Mouse (Mus musculus) cerebellum, adult 11-12 months (tissue): ENCODE measurements around the gene Tex47.

Experiments
- DNase-seq: peaks from one replicate; pipeline ENCODE4 v3.0.0; 2022

Tex47 gene

DNA sequence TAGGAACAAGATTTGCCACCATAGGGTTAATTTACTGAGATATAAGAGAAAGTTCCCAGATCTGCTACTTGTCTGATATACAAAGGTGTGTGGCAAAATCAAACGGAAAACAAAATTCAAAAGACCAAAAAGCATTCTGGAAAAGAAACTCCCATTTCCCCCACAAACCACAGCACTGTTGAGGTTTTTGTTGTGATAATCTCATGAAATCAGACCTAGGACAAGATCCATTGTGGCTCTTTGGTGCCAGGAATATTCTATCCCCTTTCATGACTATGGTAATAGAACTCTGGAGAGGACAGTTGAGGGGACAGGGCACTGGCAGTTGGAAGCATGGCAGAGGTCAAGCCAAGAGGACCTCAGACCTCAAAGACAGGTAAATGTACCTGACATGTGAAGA lies at the start of gene Tex47:
Tex47 (plus strand) TSS at position 301 of the 400 bp plus-strand sequence.
- no peak for DNase-seq

DNA sequence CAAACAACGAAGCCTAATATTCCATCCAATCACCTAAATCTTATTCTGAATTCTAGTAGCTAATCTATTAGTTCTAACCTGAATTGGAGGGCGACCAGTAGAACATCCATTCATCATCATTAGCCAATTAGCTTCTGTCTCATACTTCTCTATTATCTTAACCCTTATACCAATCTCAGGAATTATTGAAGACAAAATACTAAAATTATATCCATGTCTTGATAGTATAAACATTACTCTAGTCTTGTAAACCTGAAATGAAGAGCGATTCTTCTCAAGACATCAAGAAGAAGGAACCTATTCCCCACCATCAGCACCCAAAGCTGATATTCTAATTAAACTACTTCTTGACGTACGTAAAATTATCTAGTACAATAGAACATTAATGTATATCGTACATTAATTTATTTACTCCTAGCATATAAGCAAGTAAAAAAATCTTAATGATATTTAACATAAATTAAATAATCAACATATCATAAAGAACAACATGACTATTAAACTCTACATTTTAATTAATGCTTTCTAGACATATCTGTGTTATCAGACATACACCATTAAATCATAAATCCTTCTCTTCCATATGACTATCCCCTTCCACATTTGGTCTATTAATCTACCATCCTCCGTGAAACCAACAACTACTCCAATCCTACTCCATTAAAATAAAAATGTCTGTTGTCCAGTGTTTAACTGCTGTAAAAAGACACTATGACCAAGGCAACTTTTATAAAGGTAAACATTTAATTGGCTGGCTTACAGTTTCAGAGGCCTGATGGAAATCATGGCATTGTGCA lies 27.1 kb upstream of the Tex47 start:
- no peak for DNase-seq

DNA sequence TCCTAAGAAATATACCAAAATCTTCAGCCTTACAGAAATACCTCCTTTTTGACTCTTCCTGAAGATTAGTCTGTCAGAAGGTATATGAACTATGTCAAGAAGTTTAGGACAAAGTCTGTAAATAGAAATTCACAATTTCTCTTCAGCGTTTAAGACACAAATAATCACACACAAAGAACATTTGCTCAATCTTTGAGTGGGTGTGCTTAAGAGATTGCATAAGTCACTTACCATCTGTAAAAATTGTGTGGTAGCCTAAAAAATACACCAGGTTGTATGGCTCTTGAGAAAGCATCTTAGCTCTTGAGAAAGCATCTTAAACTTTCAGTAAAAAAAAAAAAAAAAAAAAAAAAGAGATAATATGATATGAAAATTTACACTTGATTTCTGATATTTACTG lies 19.6 kb upstream of the Tex47 start:
- DNase-seq = no peak

DNA sequence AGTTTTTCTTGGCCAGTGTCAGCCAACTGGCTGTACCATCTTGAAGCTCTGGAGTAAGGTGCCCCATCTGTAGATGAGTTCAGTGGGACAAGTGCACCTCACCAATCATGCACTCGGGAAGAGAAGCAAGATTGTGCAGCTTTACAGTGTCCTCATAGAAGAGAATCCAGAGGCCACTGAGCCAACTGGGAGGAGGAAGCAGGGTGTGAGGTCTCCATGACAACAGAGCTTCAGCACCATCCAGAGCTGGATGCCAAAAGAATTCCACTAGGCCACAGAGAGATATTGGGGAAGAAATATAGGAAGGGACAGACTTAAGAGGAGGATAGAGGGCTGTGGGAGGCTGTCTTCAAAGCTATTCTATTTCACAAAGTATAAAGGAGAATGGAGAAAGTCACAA lies 950 bp upstream of the Tex47 start:
- DNase-seq = no peak

DNA sequence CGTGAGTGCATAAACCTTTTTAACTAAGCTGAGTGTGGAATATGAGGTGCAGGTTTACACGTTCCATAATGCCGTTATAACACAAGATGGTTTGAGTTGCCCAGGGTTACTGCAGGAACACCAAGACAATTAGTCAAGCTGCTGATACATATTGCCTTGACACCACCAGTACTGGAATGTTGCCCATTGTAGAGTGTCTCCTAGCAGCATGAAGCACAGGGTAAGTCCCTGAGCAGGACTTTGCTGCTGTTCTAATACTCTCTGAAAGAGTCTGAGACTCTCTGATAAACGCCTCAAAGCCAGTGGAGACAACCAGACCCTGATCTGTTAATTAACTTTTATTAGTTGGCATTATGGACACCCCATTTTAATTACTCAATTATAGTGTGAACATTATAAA lies 21.7 kb downstream of the Tex47 start:
- DNase-seq = no peak

DNA sequence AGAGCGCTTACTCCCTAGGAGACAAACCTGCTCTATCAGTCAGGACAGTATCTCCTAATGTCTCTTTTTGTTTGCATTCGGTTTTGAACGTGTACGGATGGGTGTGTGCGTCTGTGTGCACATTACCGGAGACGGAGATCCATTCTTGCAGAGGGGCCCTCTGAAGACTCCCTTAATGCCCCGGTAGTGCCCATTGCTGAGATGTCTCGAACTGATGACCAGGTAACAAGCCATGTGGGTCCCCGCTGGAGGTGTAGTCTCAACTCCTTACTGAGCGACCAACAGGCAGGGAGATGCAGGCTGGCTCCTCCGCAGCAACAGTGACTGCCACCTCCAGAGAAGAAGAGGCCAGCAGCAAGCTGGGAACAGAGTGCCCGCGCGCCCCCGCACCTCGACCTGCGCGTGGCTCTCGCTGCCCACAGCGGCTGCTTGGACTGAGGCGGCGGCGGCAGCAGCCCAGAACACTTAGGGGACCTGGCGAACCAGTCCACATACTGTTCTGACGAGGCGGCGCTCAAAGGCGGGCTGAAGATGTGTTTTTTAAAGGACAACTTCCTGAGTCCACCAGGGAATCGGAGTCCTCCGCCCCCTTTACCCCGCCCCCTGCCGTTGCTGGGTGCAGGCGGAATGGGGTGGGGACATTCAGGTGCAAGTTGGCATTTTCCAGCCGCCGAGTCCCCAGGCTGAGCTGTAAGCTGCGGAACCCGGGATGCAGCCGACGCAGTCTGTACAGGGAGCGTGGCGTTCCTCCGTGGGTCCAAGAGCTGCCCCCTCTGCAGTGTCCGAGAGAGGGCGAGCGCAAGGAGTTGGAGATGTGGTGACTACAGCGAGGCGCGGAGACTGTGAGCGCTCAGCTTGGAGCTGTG lies 40.5 kb downstream of the Tex47 start, which contains the start of gene Zfp804b:
Zfp804b (minus strand) TSS at position 612 of the 866 bp plus-strand sequence.
- no peak for DNase-seq

DNA sequence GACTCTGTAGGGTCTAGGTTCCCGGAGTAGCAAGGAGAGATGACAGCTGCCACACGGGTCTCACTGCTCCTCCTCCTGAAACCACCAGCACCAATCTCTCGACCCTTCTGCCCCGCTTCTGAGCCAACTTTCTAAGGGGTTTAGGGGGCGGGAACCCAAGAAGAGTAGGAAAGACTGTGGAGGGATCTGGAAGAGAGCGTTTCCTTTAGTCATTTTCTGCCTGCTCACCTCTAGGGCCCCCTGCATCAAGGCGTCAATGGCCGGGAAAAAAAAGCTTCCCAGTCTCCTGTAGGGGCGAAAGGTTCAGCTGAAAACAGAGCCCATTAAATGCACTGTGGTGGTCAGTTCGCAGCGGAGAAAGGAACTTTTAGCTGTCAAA lies 41.1 kb downstream of the Tex47 start:
- no peak for DNase-seq
